Mouse (Mus musculus) olfactory bulb, adult 2 months (tissue): ENCODE data around the gene Bbs9. TPM values are rescaled to one million over a fixed set of nuclear protein-coding genes. Genes with fewer than 3 reads are reported as not detected.

Experiments used
- H3K27ac ChIP-seq: fragments of 200-500 bp; 2 replicates; pipeline ENCODE4 v1.5.1; 2012; ENCODE audit warnings: low read depth, low read length; ENCODE audit not compliant: insufficient read depth
- H3K4me1 ChIP-seq: fragments of 200-500 bp; 2 replicates; pipeline ENCODE4 v1.6.1; 2012; ENCODE audit warnings: low read length; ENCODE audit not compliant: control insufficient read depth, insufficient read depth
- H3K4me3 ChIP-seq: fragments of 200-500 bp; 2 replicates; pipeline ENCODE4 v1.5.1; 2012; ENCODE audit warnings: mild to moderate bottlenecking, low read depth, low read length, moderate library complexity; ENCODE audit not compliant: insufficient read depth
- CTCF ChIP-seq: fragments of 200-500 bp; IDR thresholded peaks from 2 replicates; pipeline ENCODE4 v1.5.1; 2012; ENCODE audit warnings: low read depth, mild to moderate bottlenecking, low read length, moderate library complexity; ENCODE audit not compliant: insufficient read depth
- POLR2A ChIP-seq: fragments of 200-500 bp; IDR thresholded peaks from 2 replicates; pipeline ENCODE4 v1.6.1; 2012; ENCODE audit warnings: mild to moderate bottlenecking, low read depth, low read length, moderate library complexity; ENCODE audit not compliant: insufficient read depth
- WGBS: fragments of 180-500 bp; shearing (Covaris S2); methylation state at CpG from one replicate; pipeline ENCODE4 v1.1.7; 2018; 5-methylcytosine and 5-hydroxymethylcytosine counted together
- polyA plus RNA-seq: library from polyadenylated mRNA; stranded (reverse); fragments of >200 nt; gene quantifications from 2 replicates; pipeline ENCODE4 v1.2.4, GENCODE M21; 2012; ENCODE audit warnings: low replicate concordance; ENCODE audit not compliant: missing spikeins, insufficient read depth, insufficient read length

The Bbs9 gene
- polyA plus RNA-seq, 1 experiment: not detected

DNA sequence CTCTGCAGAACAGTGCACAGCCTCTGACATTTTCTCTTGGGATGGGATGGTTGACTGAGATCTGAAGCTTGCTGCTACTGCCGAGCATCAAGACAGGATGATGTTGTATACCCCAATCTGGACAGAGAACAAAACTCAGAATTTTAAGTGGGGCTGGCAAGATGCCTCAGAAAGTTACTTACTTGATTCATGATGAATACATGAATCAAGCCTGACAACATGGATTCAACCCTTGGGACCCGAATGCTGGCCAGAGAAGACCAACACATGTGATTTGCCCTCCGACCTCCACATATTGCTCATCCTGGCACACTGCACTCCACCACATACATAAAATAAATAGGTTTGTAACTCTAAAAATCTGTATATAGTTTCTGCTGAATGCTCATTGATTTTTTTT is 403.8 kb downstream of the Bbs9 start:
- H3K4me3 ChIP-seq: no peak overlapping the region
- TF ChIP-seq CTCF: no peak
- TF ChIP-seq POLR2A: no peak
- no peak overlapping the region for H3K27ac ChIP-seq
- WGBS: 90% methylated on average over 3 of the region's 3 CpGs
- H3K4me1 ChIP-seq: no peaks in the 10 kb centered on the region

- Histone ChIP-seq H3K4me1 (no peaks in the 10 kb centered on the region), H3K4me3 (no peak overlapping the region), H3K27ac (no peak overlapping the region)
- 87% methylated on average over 4 of the region's 4 CpGs for WGBS
- TF ChIP-seq POLR2A (no peak), CTCF (no peak)
Measured at GRCm38 (mm10) chr9:22886351-22886750, 410.8 kb downstream of the Bbs9 start.

GRCm38 (mm10) chr9:22905434-22905833 is 429.9 kb downstream of the Bbs9 start:
- 82% methylated on average over 3 of the region's 3 CpGs for WGBS
- Histone ChIP-seq H3K27ac (no peak overlapping the region), H3K4me1 (no peaks in the 10 kb centered on the region), H3K4me3 (no peak overlapping the region)
- no peak for TF ChIP-seq POLR2A
- no peak for TF ChIP-seq CTCF

DNA sequence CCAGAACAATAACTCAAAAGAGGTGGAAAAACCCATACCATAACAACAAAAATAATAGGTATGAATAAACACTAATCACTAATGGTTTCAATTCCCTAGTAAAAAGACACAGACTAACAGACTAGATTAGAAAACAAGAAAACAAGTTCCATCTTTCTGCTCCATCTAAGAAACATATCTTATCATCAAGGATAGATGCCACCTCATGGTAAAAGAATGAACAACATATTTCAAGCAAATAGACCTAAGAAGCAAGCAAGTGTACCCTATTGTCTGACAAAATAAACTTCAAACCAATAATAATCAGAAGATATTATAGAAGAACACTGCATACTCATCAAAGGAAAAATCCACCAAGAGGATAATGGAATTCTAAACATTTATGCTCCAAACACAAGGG is 441.3 kb downstream of the Bbs9 start:
- Histone ChIP-seq H3K4me3 (no peak overlapping the region), H3K27ac (no peak overlapping the region), H3K4me1 (no peaks in the 10 kb centered on the region)
- no peak for TF ChIP-seq POLR2A
- no peak for TF ChIP-seq CTCF

GRCm38 (mm10) chr9:22935645-22936044 is 460.1 kb downstream of the Bbs9 start:
- no peak overlapping the region for H3K4me3 ChIP-seq

More at GRCm38 (mm10) chr9:22935645-22936044, 460.1 kb downstream of the Bbs9 start:
- no peak overlapping the region for H3K27ac ChIP-seq
- no peaks in the 10 kb centered on the region for H3K4me1 ChIP-seq
- no peak for TF ChIP-seq CTCF
- TF ChIP-seq POLR2A: no peak

Other genes starting within 250 kb of the Bbs9 start
- gene Zfp599, start 215.8 kb upstream of the Bbs9 start, polyA plus RNA-seq: not detected in 2 replicates
- gene Zfp810, start 168.1 kb upstream of the Bbs9 start, polyA plus RNA-seq: not detected in 2 replicates
- gene Anln, start 86.5 kb upstream of the Bbs9 start, polyA plus RNA-seq: not detected in 2 replicates
- not detected in 2 replicates for gene 9530077C05Rik, start 64.2 kb upstream of the Bbs9 start, polyA plus RNA-seq
- not detected in 2 replicates for gene Gm17545, start 21.4 kb upstream of the Bbs9 start, polyA plus RNA-seq
- not detected in 2 replicates for gene Rp9, start 6.0 kb upstream of the Bbs9 start, polyA plus RNA-seq